Mouse (Mus musculus) CD4-positive, CD25-positive, alpha-beta regulatory T cell, adult 2 months (primary cell): ENCODE results near the gene H2-Q7.
"Not testable (repeated sequence)": the region's sequence is repeated elsewhere in the genome, so short reads cannot be mapped to it uniquely, and the experiment has no call there.

Source experiments
- DNase-seq: peaks from one replicate; pipeline ENCODE4 v3.0.0-alpha.2; 2012; ENCODE audit warnings: low read depth, low spot score

The H2-Q7 gene

DNA sequence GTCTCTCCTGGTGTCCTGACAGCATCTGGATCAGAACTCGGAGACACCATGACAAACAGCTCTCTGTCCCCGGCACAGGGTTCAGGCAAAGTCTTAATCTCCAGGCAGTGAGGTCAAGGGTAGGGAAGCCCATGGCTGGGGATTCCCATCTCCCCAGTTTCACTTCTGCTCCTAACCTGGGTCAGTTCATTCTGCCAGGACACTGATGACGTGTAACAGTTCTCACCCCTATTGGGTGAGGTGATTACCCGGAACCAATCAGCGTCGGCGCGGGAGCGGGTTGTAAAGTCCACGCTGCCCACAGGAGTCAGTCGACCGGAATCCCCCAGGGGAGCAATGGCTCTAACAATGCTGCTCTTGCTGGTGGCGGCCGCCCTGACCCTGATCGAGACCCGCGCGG is at the start of gene H2-Q7:
H2-Q7 (plus strand) TSS at position 271 of the 400 bp plus-strand sequence.
- peak; percentile 93 for DNase-seq

DNA sequence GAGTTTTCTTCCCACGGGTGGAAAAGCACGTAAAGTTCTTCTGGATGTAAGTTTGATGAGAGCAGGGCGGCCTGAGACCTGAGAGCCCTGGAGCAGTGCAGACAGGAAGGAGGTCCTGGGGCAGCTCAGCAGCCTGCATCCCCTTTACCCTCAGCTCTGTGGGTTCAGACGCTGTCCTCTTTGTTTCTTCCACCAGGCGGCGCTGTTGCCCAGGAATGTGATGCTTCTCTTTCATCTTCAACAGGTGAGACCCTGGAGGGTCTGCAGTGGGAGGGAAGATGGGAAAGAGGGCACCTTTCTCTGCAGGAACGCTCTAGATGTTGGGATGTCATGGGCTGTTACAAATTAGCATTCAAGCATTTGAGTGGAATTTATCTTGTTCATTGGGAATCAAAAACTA is 49.2 kb upstream of the H2-Q7 start:
- DNase-seq = peak; percentile 82

DNA sequence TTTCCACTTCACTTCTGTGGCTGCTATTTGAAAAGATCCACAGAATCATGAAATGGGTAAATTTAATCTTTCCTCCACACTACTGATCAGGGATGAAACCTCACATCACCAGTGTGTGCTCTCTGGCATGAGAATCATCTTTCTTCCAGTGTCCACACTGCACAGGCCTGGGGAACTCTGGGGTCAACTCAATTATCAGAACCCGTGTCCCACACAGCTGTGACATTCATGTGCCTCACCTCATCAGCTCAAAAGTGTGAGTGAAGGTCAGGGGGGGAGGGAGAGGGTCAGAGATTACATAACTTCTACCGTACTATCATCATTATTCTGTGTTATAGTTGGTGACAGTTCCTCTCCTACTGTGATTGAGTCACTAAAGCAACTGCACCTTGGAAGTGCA is 46.3 kb upstream of the H2-Q7 start:
- not testable (repeated sequence) for DNase-seq

DNA sequence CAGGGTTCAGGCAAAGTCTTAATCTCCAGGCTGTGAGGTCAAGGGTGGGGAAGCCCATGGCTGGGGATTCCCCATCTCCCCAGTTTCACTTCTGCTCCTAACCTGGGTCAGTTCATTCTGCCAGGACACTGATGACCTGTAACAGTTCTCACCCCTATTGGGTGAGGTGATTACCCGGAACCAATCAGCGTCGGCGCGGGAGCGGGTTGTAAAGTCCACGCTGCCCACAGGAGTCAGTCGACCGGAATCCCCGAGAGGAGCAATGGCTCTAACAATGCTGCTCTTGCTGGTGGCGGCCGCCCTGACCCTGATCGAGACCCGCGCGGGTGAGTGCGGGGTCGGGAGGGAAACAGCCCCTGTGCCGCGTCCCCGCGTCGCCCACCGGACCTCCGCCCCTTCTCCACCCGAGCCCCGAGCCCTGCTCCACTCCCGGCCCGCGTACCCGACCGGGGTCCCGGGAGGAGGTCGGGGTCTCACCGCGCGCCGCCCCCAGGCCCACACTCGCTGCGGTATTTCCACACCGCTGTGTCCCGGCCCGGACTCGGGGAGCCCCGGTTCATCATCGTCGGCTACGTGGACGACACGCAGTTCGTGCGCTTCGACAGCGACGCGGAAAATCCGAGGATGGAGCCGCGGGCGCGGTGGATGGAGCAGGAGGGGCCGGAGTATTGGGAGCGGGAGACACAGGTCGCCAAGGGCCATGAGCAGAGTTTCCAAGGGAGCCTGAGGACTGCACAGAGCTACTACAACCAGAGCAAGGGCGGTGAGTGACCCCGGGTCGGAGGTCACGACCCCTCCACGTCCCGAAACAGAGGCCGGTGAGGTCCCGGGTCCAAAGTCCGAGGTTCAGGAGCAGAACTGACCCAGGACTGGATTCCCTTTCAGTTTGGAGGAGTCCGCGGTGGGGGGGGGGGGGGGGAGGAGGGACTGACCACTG is 44.8 kb upstream of the H2-Q7 start:
- peak; percentile 44 for DNase-seq

DNA sequence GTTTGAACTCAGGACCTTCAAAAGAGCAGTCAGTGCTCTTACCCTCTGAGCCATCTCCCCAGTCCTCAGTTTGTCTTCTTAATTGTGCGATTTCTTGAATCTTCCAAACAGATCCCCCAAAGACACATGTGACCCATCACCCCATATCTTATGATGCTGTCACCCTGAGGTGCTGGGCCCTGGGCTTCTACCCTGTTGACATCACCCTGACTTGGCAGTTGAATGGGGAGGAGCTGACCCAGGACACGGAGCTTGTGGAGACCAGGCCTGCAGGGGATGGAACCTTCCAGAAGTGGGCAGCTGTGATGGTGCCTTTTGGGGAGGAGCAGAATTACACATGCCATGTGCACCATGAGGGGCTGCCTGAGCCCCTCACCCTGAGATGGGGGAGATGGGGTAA is 42.0 kb upstream of the H2-Q7 start:
- DNase-seq = peak; percentile 9

DNA sequence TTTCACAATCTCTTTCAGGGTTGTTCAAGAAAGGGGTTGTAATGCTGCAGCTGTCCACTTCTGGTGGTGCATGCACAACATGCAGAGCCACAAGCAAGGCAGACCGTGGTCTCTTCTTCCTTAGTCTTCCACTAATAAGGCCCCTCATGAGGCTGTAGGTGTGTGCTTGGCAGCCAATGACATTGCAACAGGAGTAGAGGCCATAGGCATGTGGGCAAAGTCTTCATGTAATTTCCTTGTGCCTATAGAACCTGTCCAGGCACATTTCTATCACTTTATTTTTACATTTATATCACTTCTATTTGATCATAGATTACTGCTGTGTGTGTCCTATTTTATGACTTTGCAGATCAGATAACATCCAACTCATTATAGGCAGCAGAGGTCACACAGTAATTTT is 25.9 kb upstream of the H2-Q7 start:
- not testable (repeated sequence) for DNase-seq

DNA sequence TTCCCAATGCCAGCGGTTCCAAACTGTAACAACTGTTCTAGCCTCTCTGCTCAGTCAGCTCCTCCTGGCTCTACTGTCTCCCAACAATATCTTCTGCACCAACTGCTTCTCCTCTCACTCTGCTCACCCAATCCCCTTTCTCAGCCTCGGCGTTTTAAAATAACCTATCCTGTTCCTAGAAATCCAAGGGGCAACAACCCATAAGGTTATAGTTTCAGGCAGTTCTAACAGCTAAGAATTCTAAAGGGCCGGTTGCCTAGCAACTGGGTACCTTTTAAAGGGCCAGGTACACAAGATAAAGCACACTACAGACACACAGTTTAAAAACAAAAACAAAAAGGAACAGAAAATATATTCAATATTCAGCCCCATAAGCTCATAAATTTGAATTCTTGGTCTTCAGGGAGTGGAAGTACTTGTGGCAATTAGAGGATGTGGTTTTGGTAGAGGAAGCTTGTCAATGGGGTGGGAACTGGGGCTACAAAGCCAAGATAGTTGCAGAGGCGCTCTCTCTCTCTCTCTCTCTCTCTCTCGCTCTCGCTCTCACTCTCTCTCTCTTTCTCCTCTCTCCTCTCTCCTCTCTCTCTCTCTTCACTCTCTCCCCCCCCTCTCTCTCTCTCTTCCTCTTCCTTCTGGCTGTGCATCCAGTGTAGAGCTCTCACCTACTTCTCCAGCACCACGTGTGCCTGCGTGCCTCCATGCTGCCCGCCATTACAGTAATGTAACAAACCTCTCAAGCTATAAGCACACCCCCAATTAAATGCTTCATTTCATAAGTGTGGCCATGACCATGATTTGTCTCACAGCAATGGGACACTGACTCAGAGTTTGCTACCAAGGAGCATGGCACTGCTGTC is 23.5 kb upstream of the H2-Q7 start:
- not testable (repeated sequence) for DNase-seq

DNA sequence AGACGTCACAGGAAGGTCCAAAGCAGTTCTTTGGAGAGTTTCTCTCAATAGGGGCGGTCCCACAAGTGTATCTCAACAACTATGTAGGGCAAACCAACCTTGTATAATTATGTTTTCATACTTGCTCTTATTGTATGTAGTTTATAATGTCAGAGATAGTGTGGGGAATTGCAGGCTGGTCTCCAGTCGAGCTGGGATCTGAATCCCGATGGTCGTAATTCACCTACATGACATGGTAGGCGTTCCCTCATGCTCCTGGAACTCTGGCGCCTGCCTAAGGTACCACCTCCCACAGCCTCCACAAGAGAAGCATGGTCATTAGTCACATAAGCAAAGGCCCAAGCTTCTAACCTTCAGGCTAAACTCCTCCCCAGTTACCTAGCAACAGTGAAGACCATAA is 20.2 kb upstream of the H2-Q7 start:
- DNase-seq = no peak

DNA sequence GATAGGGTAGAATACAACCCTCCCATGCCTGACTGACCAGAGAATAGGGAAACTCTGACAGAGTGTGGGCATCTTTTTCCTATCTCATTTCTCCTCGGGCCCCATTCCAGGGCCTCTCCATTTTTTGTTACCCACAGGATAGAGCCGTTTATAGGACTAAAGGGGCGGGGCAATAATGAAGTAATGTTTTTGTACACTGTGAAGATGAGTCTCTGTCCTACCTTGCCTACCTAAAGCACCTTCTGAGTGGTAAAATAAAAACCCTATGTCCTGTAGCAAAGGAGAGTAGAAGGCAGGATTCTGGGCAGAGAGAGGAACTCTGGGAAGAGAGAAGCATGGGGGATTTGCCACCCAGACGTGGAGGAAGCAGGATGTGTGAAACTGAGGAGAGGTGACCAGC is 19.4 kb upstream of the H2-Q7 start:
- DNase-seq = not testable (repeated sequence)

DNA sequence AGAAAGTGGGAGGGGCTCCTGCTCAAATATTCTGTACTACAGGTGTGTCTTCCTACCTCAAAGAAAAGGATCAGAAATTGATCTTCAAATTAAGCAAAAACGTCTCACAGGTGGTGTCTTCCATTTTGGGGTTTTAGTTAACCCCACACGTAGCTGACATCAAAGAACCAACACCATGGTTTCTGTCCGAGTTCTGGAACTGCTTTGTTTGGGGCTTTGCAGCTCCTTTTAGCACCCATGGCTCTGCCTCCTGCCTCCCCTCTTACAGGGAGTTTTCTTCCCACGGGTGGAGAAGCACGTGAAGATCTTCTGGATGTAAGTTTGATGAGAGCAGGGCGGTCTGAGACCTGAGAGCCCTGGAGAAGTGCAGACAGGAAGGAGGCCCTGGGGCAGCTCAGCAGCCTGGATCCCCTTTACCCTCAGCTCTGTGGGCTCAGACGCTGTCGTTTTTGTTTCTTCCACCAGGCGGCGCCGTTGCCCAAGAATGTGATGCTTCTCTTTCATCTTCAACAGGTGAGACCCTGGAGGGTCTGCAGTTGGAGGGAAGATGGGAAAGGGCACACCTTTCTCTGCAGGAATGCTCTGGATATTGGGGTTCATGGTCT is 18.6 kb upstream of the H2-Q7 start:
- DNase-seq = peak; percentile 88

DNA sequence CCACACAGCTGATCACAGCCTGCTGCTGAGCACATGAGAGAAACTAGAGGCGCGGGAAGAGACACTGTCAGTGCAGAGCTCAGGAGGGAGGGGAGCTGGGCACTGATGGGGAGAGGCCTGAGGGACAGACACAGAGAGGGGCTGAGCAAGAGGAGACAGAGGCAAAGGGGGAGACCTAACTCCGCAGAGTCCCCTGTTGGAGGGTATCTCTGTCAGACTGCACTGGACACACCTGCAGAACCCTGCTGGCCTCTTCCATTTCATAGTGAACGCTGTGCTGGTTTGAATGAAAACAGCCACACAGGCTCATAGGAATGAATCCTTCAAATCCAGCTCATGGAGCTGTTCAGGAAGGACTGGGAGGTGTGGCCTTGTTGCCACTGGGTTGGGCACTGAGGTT is 17.6 kb upstream of the H2-Q7 start:
- not testable (repeated sequence) for DNase-seq

DNA sequence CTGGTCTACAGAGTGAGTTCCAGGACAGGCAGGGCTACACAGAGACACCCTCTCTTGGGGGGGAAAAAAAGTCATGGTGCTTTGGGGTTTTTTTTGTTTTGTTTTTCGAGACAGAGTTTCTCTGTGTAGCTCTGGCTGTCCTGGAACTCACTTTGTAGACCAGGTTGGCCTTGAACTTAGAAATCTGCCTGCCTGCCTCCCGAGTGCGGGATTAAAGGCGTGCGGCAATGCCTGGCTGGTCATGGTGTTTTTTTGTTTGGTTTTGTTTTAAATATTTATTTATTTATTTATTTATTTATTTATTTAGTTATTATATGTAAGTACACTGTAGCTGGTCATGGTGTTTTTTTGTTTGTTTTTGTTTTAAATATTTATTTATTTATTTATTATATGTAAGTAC is 16.6 kb upstream of the H2-Q7 start:
- not testable (repeated sequence) for DNase-seq

DNA sequence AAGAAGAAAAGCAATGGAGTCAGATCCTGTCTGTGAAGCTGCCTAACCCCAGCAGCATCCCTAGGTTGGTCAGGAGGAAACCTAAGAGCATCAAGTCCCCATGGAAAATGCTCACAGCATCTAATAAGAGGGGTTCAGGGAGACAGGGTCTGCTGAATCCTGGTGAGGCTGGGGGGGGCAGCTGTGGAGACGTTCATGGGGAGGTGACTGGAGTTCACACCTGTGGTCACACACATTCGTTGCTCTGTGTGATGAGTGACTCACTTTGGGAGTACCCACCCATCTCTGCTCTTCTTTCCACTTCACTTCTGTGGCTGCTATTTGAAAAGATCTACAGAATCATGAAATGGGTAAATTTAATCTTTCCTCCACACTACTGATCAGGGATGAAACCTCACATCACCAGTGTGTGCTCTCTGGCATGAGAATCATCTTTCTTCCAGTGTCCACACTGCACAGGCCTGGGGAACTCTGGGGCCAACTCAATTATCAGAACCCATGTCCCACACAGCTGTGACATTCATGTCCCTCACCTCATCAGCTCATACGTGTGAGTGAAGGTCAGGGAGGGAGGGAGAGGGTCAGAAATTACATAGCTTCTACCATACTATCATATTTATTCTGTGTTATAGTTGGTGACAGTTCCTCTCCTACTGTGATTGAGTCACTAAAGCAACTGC is 15.7 kb upstream of the H2-Q7 start:
- peak; percentile 51 for DNase-seq

DNA sequence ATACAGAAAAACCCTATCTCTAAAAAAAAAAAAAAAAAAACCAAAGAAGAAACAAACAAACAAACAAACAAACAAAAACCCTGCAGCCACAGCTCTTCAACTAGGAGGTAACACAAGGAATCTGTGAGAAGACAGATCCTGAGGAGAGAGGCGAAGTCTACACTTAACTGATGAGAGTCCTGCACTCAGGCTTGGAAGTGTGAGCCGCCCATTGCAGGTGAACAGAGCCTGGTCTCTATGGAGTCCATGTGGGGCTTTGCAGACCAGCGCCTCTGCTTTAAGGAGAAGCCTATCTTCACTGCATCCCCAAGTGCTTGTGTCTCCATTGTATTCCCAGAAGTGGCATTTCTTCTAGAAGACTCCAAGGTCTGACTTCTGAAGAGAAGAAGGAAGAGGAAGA is 14.8 kb upstream of the H2-Q7 start:
- DNase-seq = peak; percentile 48

DNA sequence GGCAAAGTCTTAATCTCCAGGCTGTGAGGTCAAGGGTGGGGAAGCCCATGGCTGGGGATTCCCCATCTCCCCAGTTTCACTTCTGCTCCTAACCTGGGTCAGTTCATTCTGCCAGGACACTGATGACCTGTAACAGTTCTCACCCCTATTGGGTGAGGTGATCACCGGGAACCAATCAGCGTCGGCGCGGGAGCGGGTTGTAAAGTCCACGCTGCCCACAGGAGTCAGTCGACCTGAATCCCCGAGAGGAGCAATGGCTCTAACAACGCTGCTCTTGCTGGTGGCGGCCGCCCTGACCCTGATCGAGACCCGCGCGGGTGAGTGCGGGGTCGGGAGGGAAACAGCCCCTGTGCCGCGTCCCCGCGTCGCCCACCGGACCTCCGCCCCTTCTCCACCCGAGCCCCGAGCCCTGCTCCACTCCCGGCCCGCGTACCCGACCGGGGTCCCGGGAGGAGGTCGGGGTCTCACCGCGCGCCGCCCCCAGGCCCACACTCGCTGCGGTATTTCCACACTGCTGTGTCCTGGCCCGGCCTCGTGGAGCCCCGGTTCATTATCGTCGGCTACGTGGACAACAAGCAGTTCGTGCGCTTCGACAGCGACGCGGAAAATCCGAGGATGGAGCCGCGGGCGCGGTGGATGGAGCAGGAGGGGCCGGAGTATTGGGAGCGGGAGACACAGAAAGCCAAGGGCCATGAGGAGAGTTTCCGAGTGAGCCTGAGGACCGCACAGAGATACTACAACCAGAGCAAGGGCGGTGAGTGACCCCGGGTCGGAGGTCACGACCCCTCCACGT is 14.1 kb upstream of the H2-Q7 start, which contains the start of gene H2-Q6:
H2-Q6 (plus strand) TSS at position 227 of the 793 bp plus-strand sequence.
- peak; percentile 92 for DNase-seq

DNA sequence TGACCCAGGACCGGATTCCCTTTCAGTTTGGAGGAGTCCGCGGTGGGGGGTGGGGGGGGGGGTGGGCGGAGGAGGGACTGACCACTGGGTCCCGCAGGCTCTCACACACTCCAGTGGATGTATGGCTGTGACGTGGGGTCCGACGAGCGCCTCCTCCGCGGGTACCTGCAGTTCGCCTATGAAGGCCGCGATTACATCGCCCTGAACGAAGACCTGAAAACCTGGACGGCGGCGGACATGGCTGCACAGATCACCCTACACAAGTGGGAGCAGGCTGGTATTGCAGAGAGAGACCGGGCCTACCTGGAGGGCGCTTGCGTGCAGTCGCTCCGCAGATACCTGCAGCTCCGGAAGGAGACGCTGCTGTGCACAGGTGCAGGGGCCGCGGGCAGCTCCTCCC is 13.5 kb upstream of the H2-Q7 start:
- DNase-seq = peak; percentile 78

DNA sequence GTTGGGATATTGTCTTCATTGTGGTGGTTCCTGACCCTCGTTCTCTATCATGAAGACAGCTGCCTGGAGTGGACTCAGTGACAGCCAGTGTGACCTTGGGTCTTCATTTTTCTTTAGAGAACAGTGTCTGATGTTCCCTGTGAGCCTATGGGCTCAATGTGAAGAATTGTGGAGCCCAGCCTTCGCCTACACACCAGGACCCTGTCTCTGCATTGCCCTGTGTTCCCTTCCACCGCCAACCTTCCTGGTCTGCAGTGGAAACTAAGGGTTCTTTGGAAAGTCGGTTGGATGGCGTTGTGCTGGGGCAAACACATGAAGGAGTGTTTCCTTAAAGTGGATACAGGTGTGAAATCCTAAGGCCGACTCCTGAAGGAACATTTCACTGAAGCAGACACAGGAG is 10.1 kb upstream of the H2-Q7 start:
- not testable (repeated sequence) for DNase-seq

DNA sequence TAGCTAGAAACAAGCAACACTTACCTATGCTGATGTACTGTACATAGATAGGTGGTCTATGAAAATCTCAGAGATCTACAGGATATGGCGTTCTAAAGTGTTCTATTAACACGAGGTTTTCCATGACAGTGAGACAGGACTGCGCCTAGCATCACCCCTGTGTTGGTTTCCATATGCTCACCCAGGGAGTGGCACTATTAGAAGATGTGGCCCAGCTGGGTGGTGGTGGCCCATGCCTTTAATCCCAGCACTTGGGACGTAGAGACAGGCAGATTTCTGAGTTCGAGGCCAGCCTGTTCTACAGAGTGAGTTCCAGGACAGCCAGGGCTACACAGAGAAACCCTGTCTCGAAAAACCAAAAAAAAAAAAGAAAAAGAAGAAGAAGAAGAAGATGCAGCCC is 8.3 kb upstream of the H2-Q7 start:
- not testable (repeated sequence) for DNase-seq

DNA sequence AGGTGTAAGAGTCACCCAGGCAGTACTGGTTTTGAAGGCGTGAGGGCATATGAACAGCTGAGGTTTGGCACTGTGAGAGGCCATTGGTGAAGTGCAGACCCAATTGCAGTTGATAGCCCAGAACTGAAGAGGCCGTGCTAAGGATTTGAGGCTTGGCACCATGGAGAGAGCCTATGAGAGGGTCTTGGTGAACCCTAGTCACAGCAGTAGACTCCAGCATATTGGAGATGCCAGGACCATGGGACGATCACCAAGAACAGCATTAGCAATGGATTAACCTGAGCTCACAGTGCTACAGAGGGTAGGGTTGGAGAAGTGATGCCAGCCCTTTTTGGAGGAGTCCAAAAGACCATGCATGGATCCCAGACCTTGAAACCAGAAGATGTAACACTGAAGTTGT is 6.8 kb upstream of the H2-Q7 start:
- DNase-seq = not testable (repeated sequence)

DNA sequence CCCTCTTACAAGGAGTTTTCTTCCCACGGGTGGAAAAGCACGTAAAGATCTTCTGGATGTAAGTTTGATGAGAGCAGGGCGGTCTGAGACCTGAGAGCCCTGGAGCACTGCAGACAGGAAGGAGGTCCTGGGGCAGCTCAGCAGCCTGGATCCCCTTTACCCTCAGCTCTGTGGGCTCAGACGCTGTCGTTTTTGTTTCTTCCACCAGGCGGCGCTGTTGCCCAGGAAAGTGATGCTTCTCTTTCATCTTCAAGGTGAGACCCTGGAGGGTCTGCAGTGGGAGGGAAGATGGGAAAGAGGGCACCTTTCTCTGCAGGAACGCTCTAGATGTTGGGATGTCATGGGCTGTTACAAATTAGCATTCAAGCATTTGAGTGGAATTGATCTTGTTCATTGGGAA is 4.1 kb upstream of the H2-Q7 start:
- DNase-seq = peak; percentile 87

DNA sequence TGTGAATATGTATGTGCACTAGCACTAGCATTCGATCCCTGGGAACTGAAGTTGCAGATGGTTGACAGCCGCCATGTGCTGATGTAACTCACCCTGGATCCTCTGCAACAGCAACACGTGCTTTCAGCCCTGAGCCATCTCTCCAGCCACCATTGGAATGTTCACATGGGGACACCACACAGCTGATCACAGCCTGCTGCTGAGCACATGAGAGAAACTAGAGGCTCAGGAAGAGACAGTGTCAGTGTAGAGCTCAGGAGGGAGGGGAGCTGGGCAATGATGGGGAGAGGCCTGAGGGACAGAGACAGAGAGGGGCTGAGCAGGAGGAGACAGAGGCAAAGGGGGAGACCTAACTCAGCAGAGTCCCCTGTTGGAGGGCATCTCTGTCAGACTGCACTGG is 3.4 kb upstream of the H2-Q7 start:
- DNase-seq = peak; percentile 17
